Mouse (Mus musculus): ENCODE results near the gene Nfic. TPM values are rescaled to one million over a fixed set of nuclear protein-coding genes. Genes with fewer than 3 reads are reported as not detected.
"Not testable (repeated sequence)": the region's sequence is repeated elsewhere in the genome, so short reads cannot be mapped to it uniquely, and the experiment has no call there.

Gene Nfic
- polyA plus RNA-seq, 1 experiment from 2014 or later, result 57.2 TPM

DNA sequence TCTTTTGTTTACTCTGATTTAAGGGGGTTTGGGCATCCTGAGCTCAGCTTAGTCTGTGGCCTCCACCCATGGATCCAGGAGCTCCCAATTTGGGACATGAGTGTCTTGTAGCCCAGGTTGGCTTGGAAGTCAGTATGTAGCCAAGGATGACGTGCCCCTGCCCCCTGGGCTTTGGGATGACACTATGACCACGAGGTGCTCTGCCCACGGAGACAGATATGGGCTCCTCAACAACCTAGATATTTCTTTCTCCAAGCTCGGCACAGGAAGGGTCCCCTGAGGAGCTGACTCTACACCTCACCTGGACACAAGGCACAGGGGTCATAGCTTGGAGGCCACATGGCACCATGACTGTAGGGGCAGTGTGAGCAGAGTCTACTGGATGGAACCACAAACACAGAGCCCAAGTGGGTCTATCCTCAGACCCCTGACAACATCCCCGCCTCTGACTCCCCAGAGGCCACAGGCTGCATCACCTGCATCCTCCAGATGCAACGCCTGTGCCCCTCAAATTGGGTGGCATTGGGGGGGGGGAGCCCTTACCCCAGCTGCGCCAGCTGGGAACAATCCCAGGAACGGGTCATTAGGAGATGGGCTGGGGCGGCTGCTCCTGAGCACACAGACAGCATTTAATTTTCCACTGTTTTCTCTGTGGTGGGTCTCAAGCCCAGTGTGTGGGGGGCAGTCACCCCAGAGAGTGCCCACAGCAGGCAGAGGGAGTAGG is 4.6 kb downstream of the Nfic start:
- H3K27ac ChIP-seq (ENCODE audit: low read depth), result no peak overlapping the region
- peaks cover 56% of the 10 kb centered on the region for H3K27me3 ChIP-seq (replicated peaks; ENCODE audit: control insufficient read depth, insufficient read depth, low read length)
- H3K4me3 ChIP-seq (ENCODE audit: low read depth, low read length), result no peak overlapping the region
- DNase-seq (ENCODE audit: low spot score) (no peak), ATAC-seq (replicated peaks; ENCODE audit: low FRiP score, low TSS enrichment, low read depth) (no peak)
- H3K4me1 ChIP-seq (replicated peaks; ENCODE audit: control insufficient read depth, insufficient read depth, low read length), result no peaks in the 10 kb centered on the region
- 62% methylated on average over 9 of the region's 9 CpGs for WGBS
- no peaks in the 10 kb centered on the region for H3K9me3 ChIP-seq (ENCODE audit: control insufficient read depth, low read length)
- no peak overlapping the region for H3K9ac ChIP-seq (ENCODE audit: low read length)
- no peak overlapping the region for H3K4me2 ChIP-seq (ENCODE audit: low read length)
- no peaks in the 10 kb centered on the region for H3K36me3 ChIP-seq (ENCODE audit: control insufficient read depth, insufficient read depth, low read length)

DNA sequence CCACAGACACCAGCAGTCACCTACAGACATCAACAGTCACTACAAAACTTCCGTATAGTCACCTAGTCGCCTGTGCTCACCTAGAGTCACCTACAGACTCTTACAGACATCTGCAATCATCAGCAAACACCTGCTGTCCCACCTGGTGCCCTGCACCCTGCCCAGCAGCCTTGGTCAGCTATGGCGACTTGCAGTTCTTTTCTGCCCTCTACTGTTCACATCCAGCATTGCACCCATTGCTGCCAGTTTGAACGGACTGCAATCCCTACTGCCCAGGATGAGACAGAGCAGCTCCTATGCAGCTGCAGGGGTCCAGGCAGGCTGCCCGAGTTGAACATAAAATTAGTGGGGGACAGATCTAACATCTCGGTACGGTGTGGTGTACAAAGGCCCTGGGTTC is 5.3 kb downstream of the Nfic start:
- Histone ChIP-seq H3K4me1 (replicated peaks; ENCODE audit: control insufficient read depth, insufficient read depth, low read length) (no peaks in the 10 kb centered on the region), H3K27me3 (replicated peaks; ENCODE audit: control insufficient read depth, insufficient read depth, low read length) (peaks cover 49% of the 10 kb centered on the region)
- DNase-seq (ENCODE audit: low spot score), result peak; percentile 97

DNA sequence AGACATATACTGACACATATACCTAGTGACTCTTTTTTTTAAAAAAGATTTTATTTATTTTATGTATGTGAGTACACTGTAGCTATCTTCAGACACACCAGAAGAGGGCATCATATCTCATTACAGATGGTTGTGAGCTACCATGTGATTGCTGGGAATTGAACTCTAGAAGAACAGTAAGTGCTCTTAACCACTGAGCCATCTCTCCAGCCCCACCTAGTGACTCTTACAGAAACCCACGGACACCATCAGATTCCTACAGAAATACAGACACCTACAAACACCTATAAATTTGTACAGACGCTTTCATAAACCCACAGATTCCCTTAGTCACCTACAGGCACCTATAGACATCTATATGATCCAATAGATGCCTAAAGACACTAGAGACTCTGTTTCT is 9.9 kb downstream of the Nfic start:
- not testable (repeated sequence) for H3K4me2 ChIP-seq (ENCODE audit: low read length); H3K36me3 ChIP-seq (ENCODE audit: control insufficient read depth, insufficient read depth, low read length); H3K27ac ChIP-seq (ENCODE audit: low read depth); H3K27me3 ChIP-seq (replicated peaks; ENCODE audit: control insufficient read depth, insufficient read depth, low read length); ATAC-seq (replicated peaks; ENCODE audit: low FRiP score, low TSS enrichment, low read depth); H3K4me3 ChIP-seq (ENCODE audit: low read depth, low read length); DNase-seq (ENCODE audit: low spot score); H3K9ac ChIP-seq (ENCODE audit: low read length); H3K4me1 ChIP-seq (replicated peaks; ENCODE audit: control insufficient read depth, insufficient read depth, low read length); H3K9me3 ChIP-seq (ENCODE audit: control insufficient read depth, low read length)
- WGBS, result 31% methylated on average over 2 of the region's 2 CpGs

More for the DNA sequence above, 5.3 kb downstream of the Nfic start:
- Histone ChIP-seq H3K27ac (ENCODE audit: low read depth) (no peak overlapping the region), H3K9ac (ENCODE audit: low read length) (no peak overlapping the region), H3K4me2 (ENCODE audit: low read length) (no peak overlapping the region), H3K36me3 (ENCODE audit: control insufficient read depth, insufficient read depth, low read length) (no peaks in the 10 kb centered on the region), H3K9me3 (ENCODE audit: control insufficient read depth, low read length) (no peaks in the 10 kb centered on the region), H3K4me3 (ENCODE audit: low read depth, low read length) (no peak overlapping the region)
- peak; percentile 61 for ATAC-seq (replicated peaks; ENCODE audit: low FRiP score, low TSS enrichment, low read depth)
- 2% methylated on average over 7 of the region's 7 CpGs for WGBS

- no peaks in the 10 kb centered on the region for H3K4me1 ChIP-seq (replicated peaks; ENCODE audit: control insufficient read depth, insufficient read depth, low read length)
- 0 out of 2 replicates have a peak, but pooled peaks cover 6% of the 10 kb centered on the region for H3K27me3 ChIP-seq (replicated peaks; ENCODE audit: control insufficient read depth, insufficient read depth, low read length)
- H3K9ac ChIP-seq (ENCODE audit: low read length), result no peak overlapping the region
- H3K36me3 ChIP-seq (ENCODE audit: control insufficient read depth, insufficient read depth, low read length), result no peaks in the 10 kb centered on the region
- no peak overlapping the region for H3K27ac ChIP-seq (ENCODE audit: low read depth)
- ATAC-seq (replicated peaks; ENCODE audit: low FRiP score, low TSS enrichment, low read depth) (no peak), DNase-seq (ENCODE audit: low spot score) (no peak)
- no peak overlapping the region for H3K4me2 ChIP-seq (ENCODE audit: low read length)
- H3K4me3 ChIP-seq (ENCODE audit: low read depth, low read length), result no peak overlapping the region
- no peaks in the 10 kb centered on the region for H3K9me3 ChIP-seq (ENCODE audit: control insufficient read depth, low read length)
Observed at GRCm38 (mm10) chr10:81441019-81441418, 14.4 kb downstream of the Nfic start.

- Histone ChIP-seq H3K36me3 (ENCODE audit: control insufficient read depth, insufficient read depth, low read length) (no peaks in the 10 kb centered on the region), H3K9me3 (ENCODE audit: control insufficient read depth, low read length) (no peaks in the 10 kb centered on the region), H3K27me3 (replicated peaks; ENCODE audit: control insufficient read depth, insufficient read depth, low read length) (0 out of 2 replicates have a peak, but pooled peaks cover 3% of the 10 kb centered on the region), H3K4me1 (replicated peaks; ENCODE audit: control insufficient read depth, insufficient read depth, low read length) (peaks cover 3% of the 10 kb centered on the region; the same call in 1 of the 2 replicates), H3K9ac (ENCODE audit: low read length) (no peak overlapping the region), H3K27ac (ENCODE audit: low read depth) (no peak overlapping the region), H3K4me2 (ENCODE audit: low read length) (no peak overlapping the region), H3K4me3 (ENCODE audit: low read depth, low read length) (no peak overlapping the region)
- no peak for ATAC-seq (replicated peaks; ENCODE audit: low FRiP score, low TSS enrichment, low read depth)
- WGBS, result 69% methylated on average over 3 of the region's 3 CpGs
- no peak for DNase-seq (ENCODE audit: low spot score)
Observed at GRCm38 (mm10) chr10:81435436-81435835, 20.0 kb downstream of the Nfic start.

DNA sequence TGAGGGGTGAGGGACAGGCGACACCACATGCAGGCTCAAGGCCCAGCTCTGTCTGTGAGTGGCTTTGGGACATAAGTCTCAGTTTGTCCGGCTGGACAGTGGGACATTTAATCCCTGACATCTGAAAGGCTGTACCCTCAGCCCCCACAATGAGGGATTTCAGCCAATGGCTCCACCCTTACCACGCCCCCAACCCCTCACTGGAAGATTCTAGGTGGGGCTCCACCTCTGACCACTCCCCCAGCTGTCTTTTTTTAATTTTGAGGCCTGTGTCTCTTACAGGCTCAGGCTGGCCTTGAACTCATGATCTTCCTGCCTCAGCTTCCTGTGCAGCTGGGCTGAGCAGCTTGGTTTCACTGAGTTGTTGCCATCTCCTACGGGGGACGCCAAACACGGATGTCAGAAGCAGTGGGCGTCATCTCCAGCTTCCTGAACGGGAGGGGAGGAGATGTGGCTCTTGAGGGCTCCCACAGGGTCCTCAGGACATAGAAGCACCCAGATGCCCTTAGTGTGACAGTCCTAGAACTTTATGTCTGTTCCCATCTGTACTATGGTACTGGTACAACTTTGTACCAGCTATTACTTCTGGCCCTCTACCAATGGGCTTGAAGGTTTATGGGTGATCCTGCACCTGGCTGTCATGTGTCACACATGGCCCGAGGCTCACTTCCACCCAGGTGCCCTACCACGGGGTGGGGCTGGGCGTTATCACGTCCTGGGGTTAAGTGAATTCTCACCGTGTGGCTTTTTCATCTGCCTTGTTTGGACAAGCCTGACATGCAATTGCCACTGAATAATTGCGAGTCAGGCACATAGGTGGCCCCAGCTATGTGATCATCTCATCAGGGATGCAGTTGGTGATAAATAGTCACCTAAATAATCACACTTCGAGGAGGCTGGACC is 20.8 kb downstream of the Nfic start:
- H3K4me3 ChIP-seq (ENCODE audit: low read depth, low read length), result no peak overlapping the region
- WGBS, result 55% methylated on average over 15 of the region's 15 CpGs
- peaks cover 3% of the 10 kb centered on the region; the same call in 1 of the 2 replicates for H3K4me1 ChIP-seq (replicated peaks; ENCODE audit: control insufficient read depth, insufficient read depth, low read length)
- H3K9me3 ChIP-seq (ENCODE audit: control insufficient read depth, low read length), result no peaks in the 10 kb centered on the region
- H3K27ac ChIP-seq (ENCODE audit: low read depth), result no peak overlapping the region
- 0 out of 2 replicates have a peak, but pooled peaks cover 3% of the 10 kb centered on the region for H3K27me3 ChIP-seq (replicated peaks; ENCODE audit: control insufficient read depth, insufficient read depth, low read length)
- H3K36me3 ChIP-seq (ENCODE audit: control insufficient read depth, insufficient read depth, low read length), result no peaks in the 10 kb centered on the region
- H3K9ac ChIP-seq (ENCODE audit: low read length), result no peak overlapping the region
- DNase-seq (ENCODE audit: low spot score), result peak; percentile 48
- no peak for ATAC-seq (replicated peaks; ENCODE audit: low FRiP score, low TSS enrichment, low read depth)
- H3K4me2 ChIP-seq (ENCODE audit: low read length), result no peak overlapping the region

DNA sequence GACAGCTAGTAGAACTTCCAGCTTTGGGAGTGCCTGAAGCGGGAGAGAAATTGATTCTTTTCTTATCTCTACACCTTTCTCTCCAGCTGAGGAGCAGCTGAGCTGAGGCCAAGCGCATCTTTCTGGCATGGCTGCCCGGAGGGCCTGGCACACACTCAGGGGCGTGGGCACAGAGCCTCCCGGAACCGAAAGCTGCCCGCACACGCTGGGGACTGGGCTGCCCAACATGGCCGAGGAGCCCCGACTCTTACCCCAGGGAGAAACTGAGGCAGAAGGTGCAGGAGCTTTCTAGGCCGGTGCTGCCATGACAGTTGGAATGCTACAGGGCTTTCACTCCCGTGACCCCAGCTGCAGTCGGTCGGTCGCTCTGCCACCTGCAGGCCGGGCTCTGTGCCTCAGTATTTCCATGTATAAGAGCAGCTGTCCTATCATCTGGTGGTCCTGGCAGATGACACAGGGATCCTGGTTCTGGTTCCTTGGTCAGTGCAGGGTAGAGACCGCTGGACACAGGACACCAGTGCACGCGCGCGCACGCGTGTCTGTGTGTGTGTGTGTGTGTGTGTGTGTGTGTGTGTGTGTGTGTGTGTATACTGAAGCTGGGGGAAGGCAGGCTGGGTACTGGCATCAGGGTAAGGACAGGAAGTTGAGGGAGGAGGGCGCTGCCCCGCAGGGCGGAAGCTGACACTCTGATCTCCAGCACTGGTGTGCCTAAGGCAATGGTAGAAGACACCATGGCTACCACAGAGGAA is 21.7 kb downstream of the Nfic start:
- no peak overlapping the region for H3K4me3 ChIP-seq (ENCODE audit: low read depth, low read length)
- no peak for ATAC-seq (replicated peaks; ENCODE audit: low FRiP score, low TSS enrichment, low read depth)
- H3K9ac ChIP-seq (ENCODE audit: low read length), result no peak overlapping the region
- peak overlapping the region; percentile 52; the same call in 1 of the 2 replicates for H3K4me2 ChIP-seq (ENCODE audit: low read length)
- peaks cover 3% of the 10 kb centered on the region; the same call in 1 of the 2 replicates for H3K4me1 ChIP-seq (replicated peaks; ENCODE audit: control insufficient read depth, insufficient read depth, low read length)
- no peak overlapping the region for H3K27ac ChIP-seq (ENCODE audit: low read depth)
- 0 out of 2 replicates have a peak, but pooled peaks cover 3% of the 10 kb centered on the region for H3K27me3 ChIP-seq (replicated peaks; ENCODE audit: control insufficient read depth, insufficient read depth, low read length)
- WGBS, result 72% methylated on average over 26 of the region's 26 CpGs
- H3K9me3 ChIP-seq (ENCODE audit: control insufficient read depth, low read length), result no peaks in the 10 kb centered on the region
- no peaks in the 10 kb centered on the region for H3K36me3 ChIP-seq (ENCODE audit: control insufficient read depth, insufficient read depth, low read length)
- DNase-seq (ENCODE audit: low spot score), result peak; percentile 51

DNA sequence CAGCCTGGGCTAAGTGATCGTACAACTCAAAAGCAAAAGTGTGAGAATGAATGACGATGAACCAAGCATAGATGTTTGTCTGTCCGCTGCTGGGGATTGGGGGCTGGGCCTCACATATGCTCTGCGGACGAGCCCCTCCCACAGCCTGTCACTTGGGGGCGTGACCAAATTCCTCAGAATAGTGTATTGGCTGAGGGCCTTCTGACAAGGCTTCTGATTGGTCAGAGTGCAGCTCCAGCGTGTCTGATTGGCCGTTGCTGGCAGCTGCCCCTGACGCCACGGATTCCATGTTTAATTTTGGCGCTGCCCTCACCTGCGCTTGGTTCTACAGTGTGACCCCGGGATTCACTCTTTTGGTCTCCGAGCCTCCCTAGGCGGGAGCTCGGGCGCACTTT is 22.6 kb downstream of the Nfic start:
- no peak overlapping the region for H3K27ac ChIP-seq (ENCODE audit: low read depth)
- peak overlapping the region; percentile 52 for H3K4me2 ChIP-seq (ENCODE audit: low read length)
- WGBS, result 4% methylated on average over 17 of the region's 17 CpGs
- peaks cover 3% of the 10 kb centered on the region; the same call in 1 of the 2 replicates for H3K4me1 ChIP-seq (replicated peaks; ENCODE audit: control insufficient read depth, insufficient read depth, low read length)
- H3K27me3 ChIP-seq (replicated peaks; ENCODE audit: control insufficient read depth, insufficient read depth, low read length), result 0 out of 2 replicates have a peak, but pooled peaks cover 5% of the 10 kb centered on the region
- peak; percentile 88 for DNase-seq (ENCODE audit: low spot score)
- no peaks in the 10 kb centered on the region for H3K36me3 ChIP-seq (ENCODE audit: control insufficient read depth, insufficient read depth, low read length)
- no peaks in the 10 kb centered on the region for H3K9me3 ChIP-seq (ENCODE audit: control insufficient read depth, low read length)
- H3K9ac ChIP-seq (ENCODE audit: low read length), result no peak overlapping the region
- peak overlapping the region; percentile 20; the same call in 1 of the 2 replicates for H3K4me3 ChIP-seq (ENCODE audit: low read depth, low read length)
- peak; percentile 83 for ATAC-seq (replicated peaks; ENCODE audit: low FRiP score, low TSS enrichment, low read depth)

All from intestine, embryonic 14.5 days (tissue).